Mouse (Mus musculus) heart, postnatal 0 days (tissue): Measurements from ENCODE around the gene Tmsb10. TPM values are rescaled to one million over a fixed set of nuclear protein-coding genes. Genes with fewer than 3 reads are reported as not detected.

Experiments
- ATAC-seq: fragments of 200-750 bp; cut with Nextera tagmentation; 2 replicates; pipeline ENCODE4 v1.8.0; 2017; ENCODE audit warnings: low read depth, moderate number of reproducible peaks, moderate library complexity; ENCODE audit not compliant: insufficient read depth
- DNase-seq: peaks from one replicate; pipeline ENCODE4 v3.0.0-alpha.2; 2016; ENCODE audit warnings: low spot score
- H3K27ac ChIP-seq: fragments of 300-500 bp; sonication (generic); 2 replicates; pipeline ENCODE4 v1.5.1; 2014; ENCODE audit warnings: low read depth, mild to moderate bottlenecking
- H3K27me3 ChIP-seq: fragments of 300-500 bp; sonication (generic); 2 replicates; pipeline ENCODE4 v1.6.1; 2014; ENCODE audit warnings: low read length, mixed read lengths; ENCODE audit not compliant: control insufficient read depth, insufficient read depth
- H3K36me3 ChIP-seq: fragments of 300-500 bp; sonication (generic); replicated peaks from 2 replicates; pipeline ENCODE4 v1.6.1; 2014; ENCODE audit warnings: low read length, mixed read lengths; ENCODE audit not compliant: control insufficient read depth, insufficient read depth
- H3K4me1 ChIP-seq: fragments of 300-500 bp; sonication (generic); 2 replicates; pipeline ENCODE4 v1.6.1; 2014; ENCODE audit warnings: antibody characterized with exemption; ENCODE audit not compliant: control insufficient read depth, insufficient read depth
- H3K4me2 ChIP-seq: fragments of 300-500 bp; sonication (generic); 2 replicates; pipeline ENCODE4 v1.6.1; 2014; ENCODE audit warnings: low read depth, mild to moderate bottlenecking, low read length, moderate library complexity
- H3K4me3 ChIP-seq: fragments of 300-500 bp; sonication (generic); 2 replicates; pipeline ENCODE4 v1.5.1; 2014; ENCODE audit warnings: low read depth, low read length
- H3K9ac ChIP-seq: fragments of 300-500 bp; sonication (generic); replicated peaks from 2 replicates; pipeline ENCODE4 v1.6.1; 2014; ENCODE audit warnings: low read depth, low read length, mixed read lengths
- H3K9me3 ChIP-seq: fragments of 300-500 bp; sonication (generic); replicated peaks from 2 replicates; pipeline ENCODE4 v1.6.1; 2016; ENCODE audit warnings: low read length; ENCODE audit not compliant: control insufficient read depth
- CTCF ChIP-seq: IDR thresholded peaks from 2 replicates; pipeline ENCODE4 v1.5.1; 2016; ENCODE audit warnings: antibody characterized with exemption, control low read depth, low read depth
- EP300 ChIP-seq: IDR thresholded peaks from 2 replicates; pipeline ENCODE4 v1.6.1; 2016; ENCODE audit warnings: antibody characterized with exemption, low read depth
- WGBS: fragments of 180-500 bp; shearing (Covaris S2); extraction: QIAGEN DNeasy Blood & Tissue Kit; methylation state at CpG from one replicate; pipeline ENCODE4 v1.1.7; 2014; 5-methylcytosine and 5-hydroxymethylcytosine counted together
- polyA plus RNA-seq: library from polyadenylated mRNA; unstranded; fragments of >200 nt; fragmentation: Nextera tagmentation; extraction: Ambion mirVana; gene quantifications from 2 replicates; pipeline ENCODE4 v1.2.1, GENCODE M21; 2015
- total RNA-seq: library from RNA; depleted of rRNA; stranded (reverse); fragments of >200 nt; gene quantifications from 2 replicates; pipeline ENCODE4 v1.2.3, GENCODE M21; 2014; ENCODE audit warnings: low replicate concordance

Tmsb10 gene
- total and polyA plus RNA-seq, 2 experiments from 2014 or later = 43.7 to 1,264 TPM

- Histone ChIP-seq H3K9ac (no peak overlapping the region), H3K9me3 (no peaks in the 10 kb centered on the region), H3K36me3 (no peaks in the 10 kb centered on the region), H3K4me1 (no peaks in the 10 kb centered on the region), H3K27ac (peak overlapping the region; percentile 28), H3K27me3 (no peaks in the 10 kb centered on the region), H3K4me3 (no peak overlapping the region), H3K4me2 (peak overlapping the region; percentile 86; the same call in 1 of the 2 replicates)
- DNase-seq = no peak
- no peak for TF ChIP-seq EP300
- TF ChIP-seq CTCF = 0 out of 2 replicates have a peak, but pooled peaks have one; percentile 3
- ATAC-seq = no peak
- WGBS = 50% methylated on average over 8 of the region's 8 CpGs
Measured at GRCm38 (mm10) chr6:72955517-72956198, 2.9 kb downstream of the Tmsb10 start.

DNA sequence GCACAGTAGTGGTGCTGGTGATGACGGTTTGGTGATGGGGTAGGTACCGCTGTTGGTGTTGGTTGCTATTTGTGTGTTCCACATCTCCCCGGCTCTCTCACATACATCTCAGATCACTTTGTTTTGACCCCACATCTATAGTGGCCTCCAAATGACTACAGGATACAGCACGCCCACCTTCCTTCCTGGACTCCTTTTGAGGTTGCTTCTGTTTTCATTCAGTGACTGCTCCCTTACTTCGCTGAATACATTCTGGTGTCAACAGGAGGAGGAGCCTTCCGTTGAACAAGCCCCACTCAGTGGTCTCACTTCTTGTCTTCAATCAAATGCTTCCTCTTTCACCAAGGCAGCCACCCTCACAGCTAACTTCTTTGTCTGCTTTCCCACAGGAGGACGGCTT, 3.8 kb downstream of the Tmsb10 start:
- H3K9ac ChIP-seq = no peak overlapping the region

DNA sequence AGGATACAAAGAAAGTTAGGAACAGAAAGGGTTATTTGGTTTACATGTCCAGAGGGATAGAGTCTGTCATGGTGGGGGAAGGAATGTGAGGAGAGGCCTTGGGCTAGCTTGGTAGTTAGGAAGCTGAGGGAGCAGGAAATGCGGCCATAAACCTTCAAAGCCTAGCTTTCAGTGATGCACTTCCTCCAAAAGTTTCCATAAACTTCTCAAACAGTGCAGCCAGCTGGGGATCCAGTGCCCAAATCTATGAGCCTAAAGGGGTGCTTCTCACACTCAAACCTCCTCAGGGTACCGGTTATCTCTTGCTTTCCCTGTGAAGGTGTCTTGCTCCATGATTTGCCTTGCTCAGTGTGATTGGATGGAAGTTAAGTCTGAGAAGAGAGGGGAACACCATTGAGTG, 5.6 kb downstream of the Tmsb10 start:
- Histone ChIP-seq H3K27me3 (no peaks in the 10 kb centered on the region), H3K4me2 (no peak overlapping the region), H3K4me3 (no peak overlapping the region), H3K36me3 (no peaks in the 10 kb centered on the region), H3K9me3 (no peaks in the 10 kb centered on the region), H3K27ac (no peak overlapping the region), H3K9ac (no peak overlapping the region), H3K4me1 (no peaks in the 10 kb centered on the region)
- WGBS = 73% methylated on average over 2 of the region's 2 CpGs
- TF ChIP-seq CTCF (no peak), EP300 (no peak)
- DNase-seq = no peak
- no peak for ATAC-seq

More for the DNA sequence above, 3.8 kb downstream of the Tmsb10 start:
- ATAC-seq (no peak), DNase-seq (no peak)
- no peaks in the 10 kb centered on the region for H3K27me3 ChIP-seq
- no peaks in the 10 kb centered on the region for H3K36me3 ChIP-seq
- H3K4me3 ChIP-seq = no peak overlapping the region
- no peaks in the 10 kb centered on the region for H3K9me3 ChIP-seq
- no peak for TF ChIP-seq EP300
- TF ChIP-seq CTCF = no peak
- H3K27ac ChIP-seq = no peak overlapping the region
- H3K4me2 ChIP-seq = no peak overlapping the region
- no peaks in the 10 kb centered on the region for H3K4me1 ChIP-seq
- whole genome bisulfite sequencing = 55% methylated on average over 7 of the region's 7 CpGs

- Histone ChIP-seq H3K27me3 (no peaks in the 10 kb centered on the region), H3K4me1 (no peaks in the 10 kb centered on the region), H3K36me3 (no peaks in the 10 kb centered on the region), H3K4me2 (no peak overlapping the region), H3K4me3 (no peak overlapping the region), H3K27ac (no peak overlapping the region), H3K9ac (no peak overlapping the region), H3K9me3 (no peaks in the 10 kb centered on the region)
- WGBS = 60% methylated on average over 2 of the region's 2 CpGs
- DNase-seq = no peak
- no peak for ATAC-seq
- TF ChIP-seq CTCF = no peak
- TF ChIP-seq EP300 = no peak
Measured at GRCm38 (mm10) chr6:72952221-72952620, 6.3 kb downstream of the Tmsb10 start.

DNA sequence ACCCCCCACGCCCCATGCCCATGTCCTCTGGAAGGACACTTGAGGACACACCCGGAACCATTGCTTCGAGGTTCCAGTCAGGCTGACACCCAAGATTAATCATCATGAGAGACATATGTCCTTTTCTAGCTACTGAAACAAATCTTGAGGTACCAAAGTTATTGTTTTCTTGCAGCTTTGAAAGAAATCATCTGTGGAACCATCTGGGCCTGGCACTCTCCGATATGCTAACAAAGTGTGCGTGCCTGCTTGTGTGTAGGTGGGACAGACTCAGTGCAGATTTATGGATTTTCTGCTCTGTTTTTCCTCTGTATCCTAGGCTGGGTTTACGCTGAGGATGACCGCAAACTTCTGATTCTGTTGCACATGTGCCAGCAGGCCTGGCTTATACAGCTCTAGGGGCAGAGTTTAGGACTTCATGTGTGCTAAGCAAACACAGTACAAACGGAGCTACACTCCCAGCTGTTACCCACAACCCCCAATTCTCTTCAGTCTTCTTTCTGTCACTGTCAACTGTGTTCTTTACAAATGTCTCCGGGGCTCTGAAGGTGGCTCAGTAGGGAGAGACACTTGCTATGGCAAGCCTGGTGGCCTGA, 9.3 kb downstream of the Tmsb10 start:
- Histone ChIP-seq H3K4me3 (no peak overlapping the region), H3K4me1 (no peaks in the 10 kb centered on the region), H3K4me2 (no peak overlapping the region), H3K27ac (no peak overlapping the region), H3K36me3 (no peaks in the 10 kb centered on the region), H3K27me3 (no peaks in the 10 kb centered on the region), H3K9me3 (no peaks in the 10 kb centered on the region), H3K9ac (no peak overlapping the region)
- DNase-seq = no peak
- ATAC-seq = no peak
- TF ChIP-seq EP300 (no peak), CTCF (no peak)
- 85% methylated on average over 9 of the region's 9 CpGs for WGBS
